Mouse (Mus musculus): ENCODE measurements around the gene Fgf18. TPM values are rescaled to one million over a fixed set of nuclear protein-coding genes. Genes with fewer than 3 reads are reported as not detected.

Gene Fgf18
- total and polyA plus RNA-seq, 3 experiments: 0.15 to 0.40 TPM; not detected in 1

DNA sequence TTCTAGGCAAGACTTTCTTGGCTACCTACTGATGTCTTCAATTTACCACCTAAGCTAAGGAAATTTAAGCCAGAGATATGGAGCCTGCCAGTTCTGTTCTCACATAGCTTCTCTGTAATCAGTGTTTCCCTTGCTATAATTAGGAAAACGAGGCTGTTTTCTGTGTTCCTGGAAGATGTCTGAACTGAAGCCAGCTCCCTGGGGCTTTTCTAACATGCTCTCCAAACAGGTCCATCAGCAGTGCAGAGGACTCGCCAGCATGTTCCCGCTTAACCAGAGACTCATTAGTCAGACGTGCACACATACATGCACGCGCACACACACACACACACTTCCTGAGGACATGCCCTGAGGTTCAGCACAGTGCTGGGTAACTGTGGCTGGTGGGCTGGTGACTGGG, 57.3 kb downstream of the Fgf18 start:
- no peaks in the 10 kb centered on the region for H3K9me3 ChIP-seq (replicated peaks; ENCODE audit: insufficient read depth, low read length)
- H3K27me3 ChIP-seq (ENCODE audit: control insufficient read depth in 1 of 2, insufficient read depth in 2 of 2, low read length in 2 of 2): peaks cover 0 to 2% of the 10 kb centered on the region in 2 experiments; a peak in 2 of 4 replicates
- no peak overlapping the region for H3K4me3 ChIP-seq (ENCODE audit: control insufficient read depth in 1 of 2, insufficient read depth in 1 of 2, low read depth in 2 of 2, low read length in 2 of 2)
- H3K79me2 ChIP-seq (ENCODE audit: control insufficient read depth, insufficient read depth, low read length, poor library complexity): no peaks in the 10 kb centered on the region
- no peak for DNase-seq (ENCODE audit: low read depth, low spot score)
- H3K9ac ChIP-seq (ENCODE audit: control insufficient read depth, low read depth, low read length, poor library complexity, severe bottlenecking): no peak overlapping the region
- no peaks in the 10 kb centered on the region for H3K4me1 ChIP-seq (ENCODE audit: control insufficient read depth in 1 of 2, insufficient read depth in 2 of 2, low read length in 2 of 2)
- no peaks in the 10 kb centered on the region for H3K36me3 ChIP-seq (ENCODE audit: control insufficient read depth in 1 of 2, insufficient read depth in 2 of 2, low read length in 2 of 2)
- H3K27ac ChIP-seq (ENCODE audit: control insufficient read depth, low read depth, low read length): no peak overlapping the region
- no peak for TF ChIP-seq NELFE (IDR thresholded peaks at IDR 0.05; ENCODE audit: low read depth, low read length)
- TF ChIP-seq ZMIZ1 (IDR thresholded peaks at IDR 0.05; ENCODE audit: low read depth, low read length): no peak
- TF ChIP-seq MAX (IDR thresholded peaks at IDR 0.05; ENCODE audit: low read length): no peak
- no peak for TF ChIP-seq MEF2A (IDR thresholded peaks at IDR 0.05; ENCODE audit: extremely low read depth, insufficient replicate concordance, low read depth, low read length, poor library complexity, severe bottlenecking)
- no peak for TF ChIP-seq JUND (IDR thresholded peaks at IDR 0.05; ENCODE audit: low read depth, low read length)
- TF ChIP-seq MAFK (IDR thresholded peaks at IDR 0.05; ENCODE audit: borderline replicate concordance, low read depth, low read length): no peak
- TF ChIP-seq BHLHE40 (IDR thresholded peaks at IDR 0.05; ENCODE audit: borderline replicate concordance, low read depth, low read length): no peak
- TF ChIP-seq SIN3A (IDR thresholded peaks at IDR 0.05; ENCODE audit: low read length): no peak
- TF ChIP-seq ELF1 (IDR thresholded peaks at IDR 0.05; ENCODE audit: low read depth, low read length): no peak
- TF ChIP-seq UBTF (IDR thresholded peaks at IDR 0.05; ENCODE audit: borderline replicate concordance, insufficient read depth, low read depth, low read length): no peak
- TF ChIP-seq E2F4 (IDR thresholded peaks at IDR 0.05; ENCODE audit: borderline replicate concordance, low read depth, low read length): no peak
- TF ChIP-seq POLR2A (IDR thresholded peaks at IDR 0.05; ENCODE audit: control insufficient read depth in 1 of 2, insufficient read depth in 1 of 2, low read depth in 1 of 2, low read length in 2 of 2, poor library complexity in 1 of 2): no peak
- TF ChIP-seq MYB (IDR thresholded peaks at IDR 0.05; ENCODE audit: low read depth, low read length): no peak
- no peak for TF ChIP-seq ZNF384 (IDR thresholded peaks at IDR 0.05; ENCODE audit: low read depth, low read length)
- TF ChIP-seq MXI1 (IDR thresholded peaks at IDR 0.05; ENCODE audit: low read depth, low read length): no peak
- TF ChIP-seq GATA1 (IDR thresholded peaks at IDR 0.05; ENCODE audit: low read depth, low read length): no peak

GRCm38 (mm10) chr11:33088181-33088580, 59.0 kb downstream of the Fgf18 start:
- Histone ChIP-seq H3K4me1 (ENCODE audit: control insufficient read depth in 1 of 2, insufficient read depth in 2 of 2, low read length in 2 of 2) (no peaks in the 10 kb centered on the region), H3K36me3 (ENCODE audit: control insufficient read depth in 1 of 2, insufficient read depth in 2 of 2, low read length in 2 of 2) (no peaks in the 10 kb centered on the region), H3K27me3 (ENCODE audit: control insufficient read depth in 1 of 2, insufficient read depth in 2 of 2, low read length in 2 of 2) (no peaks in the 10 kb centered on the region; a peak in 1 of 4 replicates), H3K27ac (ENCODE audit: control insufficient read depth, low read depth, low read length) (no peak overlapping the region), H3K79me2 (ENCODE audit: control insufficient read depth, insufficient read depth, low read length, poor library complexity) (no peaks in the 10 kb centered on the region), H3K4me3 (ENCODE audit: control insufficient read depth in 1 of 2, insufficient read depth in 1 of 2, low read depth in 2 of 2, low read length in 2 of 2) (no peak overlapping the region), H3K9me3 (replicated peaks; ENCODE audit: insufficient read depth, low read length) (no peaks in the 10 kb centered on the region), H3K9ac (ENCODE audit: control insufficient read depth, low read depth, low read length, poor library complexity, severe bottlenecking) (no peak overlapping the region)
- TF ChIP-seq MAFK (IDR thresholded peaks at IDR 0.05; ENCODE audit: borderline replicate concordance, low read depth, low read length): no peak
- no peak for TF ChIP-seq RCOR1 (IDR thresholded peaks at IDR 0.05; ENCODE audit: low read depth, low read length)
- TF ChIP-seq GATA1 (IDR thresholded peaks at IDR 0.05; ENCODE audit: low read depth, low read length): no peak
- no peak for TF ChIP-seq JUND (IDR thresholded peaks at IDR 0.05; ENCODE audit: low read depth, low read length)
- no peak for TF ChIP-seq POLR2AphosphoS5 (IDR thresholded peaks at IDR 0.05; ENCODE audit: borderline replicate concordance, low read depth, low read length)
- no peak for TF ChIP-seq BHLHE40 (IDR thresholded peaks at IDR 0.05; ENCODE audit: borderline replicate concordance, low read depth, low read length)
- no peak for TF ChIP-seq CHD2 (IDR thresholded peaks at IDR 0.05; ENCODE audit: low read length)
- no peak for TF ChIP-seq ZC3H11A (IDR thresholded peaks at IDR 0.05; ENCODE audit: low read depth, low read length)
- no peak for TF ChIP-seq CTCF (IDR thresholded peaks at IDR 0.05 in 2 of 3, conservative IDR thresholded peaks at IDR 0.05 in 1 of 3; ENCODE audit: control insufficient read depth in 1 of 3, insufficient read depth in 1 of 3, low read depth in 2 of 3, low read length in 3 of 3, poor library complexity in 1 of 3, severe bottlenecking in 1 of 3)
- no peak for TF ChIP-seq SMC3 (IDR thresholded peaks at IDR 0.05; ENCODE audit: low read depth, low read length)
- TF ChIP-seq TBP (IDR thresholded peaks at IDR 0.05; ENCODE audit: low read depth, low read length): no peak
- no peak for TF ChIP-seq EP300 (IDR thresholded peaks at IDR 0.05; ENCODE audit: low read depth in 1 of 2, low read length in 2 of 2)
- no peak for TF ChIP-seq ZKSCAN1 (IDR thresholded peaks at IDR 0.05; ENCODE audit: low read depth, low read length)
- TF ChIP-seq MYC (IDR thresholded peaks at IDR 0.05; ENCODE audit: low read depth, low read length): no peak
- TF ChIP-seq MEF2A (IDR thresholded peaks at IDR 0.05; ENCODE audit: extremely low read depth, insufficient replicate concordance, low read depth, low read length, poor library complexity, severe bottlenecking): no peak
- no peak for TF ChIP-seq ZNF384 (IDR thresholded peaks at IDR 0.05; ENCODE audit: low read depth, low read length)
- no peak for TF ChIP-seq HCFC1 (IDR thresholded peaks at IDR 0.05; ENCODE audit: low read depth, low read length)
- no peak for TF ChIP-seq POLR2A (IDR thresholded peaks at IDR 0.05; ENCODE audit: control insufficient read depth in 1 of 2, insufficient read depth in 1 of 2, low read depth in 1 of 2, low read length in 2 of 2, poor library complexity in 1 of 2)
- DNase-seq (ENCODE audit: low read depth, low spot score): no peak

All from MEL (cell line).